Mouse (Mus musculus): ENCODE data around the gene Ift80.

GRCm38 (mm10) chr3:68939312-68939711, 65.1 kb downstream of the Ift80 start:
- TF ChIP-seq MAFK (IDR thresholded peaks at IDR 0.05; ENCODE audit: insufficient read depth, low read depth, low read length) (no peak), ZC3H11A (IDR thresholded peaks at IDR 0.05; ENCODE audit: borderline replicate concordance, low read depth, low read length) (no peak)

All from ES-E14 (cell line).